ENCODE assay signal across 24 mouse cellular contexts in the genomic region with DNA sequence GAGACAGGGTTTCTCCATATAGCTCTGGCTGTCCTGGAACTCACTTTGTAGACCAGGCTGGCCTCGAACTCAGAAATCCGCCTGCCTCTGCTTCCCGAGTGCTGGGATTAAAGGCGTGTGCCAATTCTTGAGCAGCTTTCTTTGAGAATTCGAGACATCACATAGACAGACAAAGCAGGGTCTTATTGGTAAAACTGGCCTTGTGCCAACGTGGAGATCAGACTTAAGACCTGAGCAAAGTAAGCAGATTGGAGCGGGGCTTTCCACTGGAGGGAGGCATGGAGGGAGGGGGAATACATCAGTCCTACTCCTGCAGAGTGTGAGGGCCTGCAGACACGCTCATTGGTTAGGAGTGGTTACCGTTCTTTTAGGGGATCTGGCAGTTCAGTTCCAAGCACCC. TPM values are rescaled to one million over a fixed set of nuclear protein-coding genes. Genes with fewer than 3 reads are reported as not detected.
DNase-seq lines count a peak whose midpoint lies in the region; ATAC-seq lines count a peak whose summit lies in the region.
"Had no signal": no experiment of that assay in that cellular context is flagged by ENCODE, and none has a peak within 500 bp of the region (broad histone marks: within the 10 kb centered on the region; RNA-seq: fewer than 3 reads in every experiment).

No protein-coding gene starts in this region.

- H3K36me3 ChIP-seq in embryonic facial prominence, embryonic 14.5 days (ENCODE audit: control insufficient read depth, insufficient read depth, low read length) = no peaks in the 10 kb centered on the region
- H3K36me3 ChIP-seq in embryonic facial prominence, embryonic 10.5 days (replicated peaks) = no peaks in the 10 kb centered on the region
- H3K36me3 ChIP-seq in midbrain, embryonic 14.5 days (ENCODE audit: control insufficient read depth, insufficient read depth, low read length) = no peaks in the 10 kb centered on the region
- no peaks in the 10 kb centered on the region for H3K36me3 ChIP-seq in midbrain, embryonic 11.5 days (ENCODE audit: control insufficient read depth, insufficient read depth, low read length)
- H3K36me3 ChIP-seq in limb, embryonic 10.5 days = no peaks in the 10 kb centered on the region
- H3K36me3 ChIP-seq: embryonic facial prominence, embryonic 13.5 days; forebrain, embryonic 10.5 days; forebrain, embryonic 15.5 days; G1E; hindbrain, embryonic 15.5 days had no signal

- H3K27me3 ChIP-seq in embryonic facial prominence, embryonic 14.5 days (replicated peaks; ENCODE audit: control insufficient read depth, insufficient read depth, low read length) = no peaks in the 10 kb centered on the region
- H3K27me3 ChIP-seq in embryonic facial prominence, embryonic 10.5 days (replicated peaks; ENCODE audit: low read depth, poor library complexity, severe bottlenecking) = no peaks in the 10 kb centered on the region
- no peaks in the 10 kb centered on the region for H3K27me3 ChIP-seq in midbrain, embryonic 14.5 days (ENCODE audit: control insufficient read depth, insufficient read depth, low read length)
- no peaks in the 10 kb centered on the region for H3K27me3 ChIP-seq in midbrain, embryonic 11.5 days (ENCODE audit: control insufficient read depth, insufficient read depth, low read length)
- H3K27me3 ChIP-seq in limb, embryonic 10.5 days (ENCODE audit: low read depth, poor library complexity, severe bottlenecking) = no peaks in the 10 kb centered on the region
- H3K27me3 ChIP-seq: embryonic facial prominence, embryonic 13.5 days; forebrain, embryonic 15.5 days; heart, embryonic 13.5 days; hindbrain, embryonic 15.5 days; Patski had no signal

- no peaks in the 10 kb centered on the region for H3K4me1 ChIP-seq in embryonic facial prominence, embryonic 14.5 days (ENCODE audit: control insufficient read depth, insufficient read depth, low read length)
- H3K4me1 ChIP-seq in embryonic facial prominence, embryonic 10.5 days = peaks cover 16% of the 10 kb centered on the region
- H3K4me1 ChIP-seq in midbrain, embryonic 14.5 days (ENCODE audit: control insufficient read depth, insufficient read depth, low read length) = no peaks in the 10 kb centered on the region
- no peaks in the 10 kb centered on the region; the same call in 1 of the 2 replicates for H3K4me1 ChIP-seq in midbrain, embryonic 11.5 days (ENCODE audit: control insufficient read depth, insufficient read depth, low read length)
- H3K4me1 ChIP-seq in limb, embryonic 10.5 days = peaks cover 17% of the 10 kb centered on the region; the same call in 1 of the 2 replicates
- H3K4me1 ChIP-seq: heart, embryonic 13.5 days; hindbrain, embryonic 15.5 days had no signal

- H3K9me3 ChIP-seq in embryonic facial prominence, embryonic 14.5 days (ENCODE audit: control insufficient read depth, low read length) = 0 out of 2 replicates have a peak, but pooled peaks cover 6% of the 10 kb centered on the region
- H3K9me3 ChIP-seq in embryonic facial prominence, embryonic 10.5 days = no peaks in the 10 kb centered on the region
- no peaks in the 10 kb centered on the region for H3K9me3 ChIP-seq in midbrain, embryonic 14.5 days (ENCODE audit: control insufficient read depth, low read length)
- H3K9me3 ChIP-seq in midbrain, embryonic 11.5 days (ENCODE audit: control insufficient read depth, low read length) = no peaks in the 10 kb centered on the region
- no peaks in the 10 kb centered on the region for H3K9me3 ChIP-seq in limb, embryonic 10.5 days (replicated peaks)
- H3K9me3 ChIP-seq: embryonic facial prominence, embryonic 13.5 days; forebrain, embryonic 10.5 days; forebrain, embryonic 15.5 days; G1E; hindbrain, embryonic 15.5 days had no signal

- H3K27ac ChIP-seq in embryonic facial prominence, embryonic 14.5 days (replicated peaks; ENCODE audit: low read depth, low read length) = no peak overlapping the region
- no peak overlapping the region for H3K27ac ChIP-seq in embryonic facial prominence, embryonic 10.5 days (replicated peaks)
- no peak overlapping the region for H3K27ac ChIP-seq in midbrain, embryonic 14.5 days (replicated peaks; ENCODE audit: low read depth, low read length)
- H3K27ac ChIP-seq in midbrain, embryonic 11.5 days (ENCODE audit: low read depth, low read length) = no peak overlapping the region
- H3K27ac ChIP-seq in limb, embryonic 10.5 days = peak overlapping the region; percentile 57; the same call in 1 of the 2 replicates
- H3K27ac ChIP-seq: embryonic facial prominence, embryonic 13.5 days; forebrain, embryonic 15.5 days; heart, embryonic 13.5 days; hindbrain, embryonic 15.5 days had no signal

- ATAC-seq in embryonic facial prominence, embryonic 14.5 days (ENCODE audit: low read depth) = no peak; the same call in 1 of the 2 replicates
- no peak for ATAC-seq in midbrain, embryonic 14.5 days (ENCODE audit: low FRiP score, low TSS enrichment)
- no peak for ATAC-seq in midbrain, embryonic 11.5 days (ENCODE audit: low FRiP score)
- ATAC-seq: forebrain, embryonic 15.5 days; Patski had no signal

- no peak overlapping the region for H3K4me2 ChIP-seq in embryonic facial prominence, embryonic 14.5 days (ENCODE audit: low read depth, low read length)
- H3K4me2 ChIP-seq in midbrain, embryonic 14.5 days (ENCODE audit: low read length) = no peak overlapping the region
- H3K4me2 ChIP-seq in midbrain, embryonic 11.5 days = no peak overlapping the region
- H3K4me2 ChIP-seq: embryonic facial prominence, embryonic 13.5 days; forebrain, embryonic 15.5 days; heart, embryonic 13.5 days; hindbrain, embryonic 15.5 days had no signal

- H3K4me3 ChIP-seq in embryonic facial prominence, embryonic 14.5 days (ENCODE audit: low read depth, low read length) = no peak overlapping the region
- H3K4me3 ChIP-seq in embryonic facial prominence, embryonic 10.5 days = no peak overlapping the region
- no peak overlapping the region for H3K4me3 ChIP-seq in midbrain, embryonic 14.5 days (replicated peaks; ENCODE audit: low read depth, low read length)
- H3K4me3 ChIP-seq in midbrain, embryonic 11.5 days (ENCODE audit: low read depth, low read length) = no peak overlapping the region
- no peak overlapping the region for H3K4me3 ChIP-seq in limb, embryonic 10.5 days
- H3K4me3 ChIP-seq: embryonic facial prominence, embryonic 13.5 days; forebrain, embryonic 10.5 days; forebrain, embryonic 15.5 days; heart, embryonic 13.5 days; hindbrain, embryonic 15.5 days had no signal

- DNase-seq in embryonic facial prominence, embryonic 14.5 days (ENCODE audit: low spot score) = peak; percentile 56
- DNase-seq in embryonic facial prominence, embryonic 10.5 days (ENCODE audit: low spot score) = no peak
- DNase-seq in midbrain, embryonic 14.5 days = peak; percentile 37
- no peak for DNase-seq in midbrain, embryonic 11.5 days (ENCODE audit: low spot score, missing footprints)
- DNase-seq in limb, embryonic 10.5 days (ENCODE audit: low spot score) = no peak
- DNase-seq in layer of hippocampus, postnatal 25 days (ENCODE audit: extremely low spot score in 1 of 2, low spot score in 1 of 2) = no peak
- DNase-seq in right cerebral cortex, postnatal 14 days = no peak
- DNase-seq: adrenal gland, postnatal 10 days; adrenal gland, postnatal 36 days; cerebellum, adult 11 months; cerebellum, adult 2 months; cerebellum, adult 9-11 months; cerebellum, postnatal 25 days; gastrocnemius, postnatal 25 days; heart, adult 18-20 months; heart, postnatal 14 days; heart, postnatal 4 days had no signal

- 65% methylated on average over 9 of the region's 9 CpGs for WGBS in embryonic facial prominence, embryonic 14.5 days
- 88% methylated on average over 9 of the region's 9 CpGs for WGBS in embryonic facial prominence, embryonic 10.5 days
- WGBS in midbrain, embryonic 14.5 days = 62% methylated on average over 9 of the region's 9 CpGs
- WGBS in midbrain, embryonic 11.5 days = 82% methylated on average over 9 of the region's 9 CpGs
- WGBS in limb, embryonic 10.5 days = 87% methylated on average over 9 of the region's 9 CpGs

- no peak overlapping the region for H3K9ac ChIP-seq in embryonic facial prominence, embryonic 14.5 days (ENCODE audit: low read depth, low read length)
- no peak overlapping the region for H3K9ac ChIP-seq in midbrain, embryonic 14.5 days (replicated peaks; ENCODE audit: low read length)
- H3K9ac ChIP-seq in midbrain, embryonic 11.5 days (ENCODE audit: low read length) = no peak overlapping the region
- H3K9ac ChIP-seq: embryonic facial prominence, embryonic 13.5 days; forebrain, embryonic 15.5 days; heart, embryonic 13.5 days; hindbrain, embryonic 15.5 days had no signal

RNA-seq across cellular contexts. Expression of a gene that starts 53.5 kb away (rescaled TPM):
- polyA plus RNA-seq in embryonic facial prominence, embryonic 14.5 days (2014; fragmentation: Nextera tagmentation; extraction: Ambion mirVana) = 51.0 and 51.8 TPM in 2 replicates
- 47.6 and 51.8 TPM in 2 replicates for polyA plus RNA-seq in embryonic facial prominence, embryonic 10.5 days (2016; fragmentation: Nextera tagmentation; extraction: Ambion mirVana)
- 48.3 and 51.1 TPM in 2 replicates for polyA plus RNA-seq in midbrain, embryonic 14.5 days (2014; fragmentation: Nextera tagmentation; extraction: Ambion mirVana)
- 49.1 and 53.8 TPM in 2 replicates for polyA plus RNA-seq in midbrain, embryonic 11.5 days (2014; fragmentation: Nextera tagmentation; extraction: Ambion mirVana)
- 44.2 and 49.2 TPM in 2 replicates for polyA plus RNA-seq in limb, embryonic 10.5 days (2016; fragmentation: Nextera tagmentation; extraction: Ambion mirVana)
- total RNA-seq in layer of hippocampus, postnatal 25 days (2021) = 100 to 1,000 TPM; 132 to 139 TPM

Comparison
In these comparisons a context has a peak if more than half of its experiments do, and no peak if none do; other contexts are left out.
1. DNase-seq: peak in embryonic facial prominence, embryonic 14.5 days (single experiment) and midbrain, embryonic 14.5 days (single experiment); none in embryonic facial prominence, embryonic 10.5 days (single experiment), midbrain, embryonic 11.5 days (single experiment), limb, embryonic 10.5 days (single experiment), layer of hippocampus, postnatal 25 days (0 of 2) and right cerebral cortex, postnatal 14 days (single experiment).